Mouse (Mus musculus): Measurements from ENCODE around the gene Tarm1.

The Tarm1 gene

GRCm38 (mm10) chr7:3502439-3502838 is at the start of gene Tarm1:
Gene Tarm1 (minus strand): TSS chr7:3502624.
- no peak for DNase-seq

GRCm38 (mm10) chr7:3505913-3506312 is 3.5 kb upstream of the Tarm1 start:
- no peak for DNase-seq

- no peak for DNase-seq
Observed at GRCm38 (mm10) chr7:3500406-3500805, 2.0 kb downstream of the Tarm1 start.

- no peak for DNase-seq
Observed at GRCm38 (mm10) chr7:3481948-3482608, 20.3 kb downstream of the Tarm1 start.

- no peak for DNase-seq
Observed at GRCm38 (mm10) chr7:3476728-3477127, 25.7 kb downstream of the Tarm1 start.

GRCm38 (mm10) chr7:3474291-3475080 is 27.9 kb downstream of the Tarm1 start:
- no peak for DNase-seq

GRCm38 (mm10) chr7:3472774-3473173 is 29.6 kb downstream of the Tarm1 start:
- DNase-seq, result no peak

- no peak for DNase-seq
Observed at GRCm38 (mm10) chr7:3468614-3469013, 33.8 kb downstream of the Tarm1 start.

GRCm38 (mm10) chr7:3463306-3463705 is 39.1 kb downstream of the Tarm1 start:
- DNase-seq, result no peak

GRCm38 (mm10) chr7:3460261-3460660 is 42.2 kb downstream of the Tarm1 start:
- DNase-seq, result no peak

- DNase-seq, result no peak
Observed at GRCm38 (mm10) chr7:3457841-3458217, 44.6 kb downstream of the Tarm1 start.

GRCm38 (mm10) chr7:3457111-3457840 is 45.1 kb downstream of the Tarm1 start:
- no peak for DNase-seq

GRCm38 (mm10) chr7:3453486-3454183 is 48.8 kb downstream of the Tarm1 start:
- DNase-seq, result no peak

GRCm38 (mm10) chr7:3452821-3453485 is 49.5 kb downstream of the Tarm1 start:
- DNase-seq, result no peak

- no peak for DNase-seq
Observed at GRCm38 (mm10) chr7:3451161-3451560, 51.3 kb downstream of the Tarm1 start.

GRCm38 (mm10) chr7:3450671-3451070 is 51.8 kb downstream of the Tarm1 start:
- no peak for DNase-seq

- peak; percentile 46 for DNase-seq
Observed at GRCm38 (mm10) chr7:3448737-3449454, 53.5 kb downstream of the Tarm1 start.

GRCm38 (mm10) chr7:3447026-3447425 is 55.4 kb downstream of the Tarm1 start:
- DNase-seq, result no peak

GRCm38 (mm10) chr7:3446584-3446983 is 55.8 kb downstream of the Tarm1 start:
- no peak for DNase-seq

- DNase-seq, result no peak
Observed at GRCm38 (mm10) chr7:3444678-3445077, 57.7 kb downstream of the Tarm1 start.

- DNase-seq, result no peak
Observed at GRCm38 (mm10) chr7:3442476-3443062, 59.9 kb downstream of the Tarm1 start.
